Mouse (Mus musculus) cerebellum, postnatal 4 days (tissue): ENCODE data around the gene Uqcrh.
A peak's percentile ranks its signal among the peaks of the same experiment; 100 is the strongest.

ENCODE experiments used
- DNase-seq, 2 experiments: peaks; one replicate each; pipeline ENCODE4 v3.0.0; 2022; ENCODE audit warnings: low spot score in 2 of 2, mixed read lengths in 1 of 2

Uqcrh gene

DNA sequence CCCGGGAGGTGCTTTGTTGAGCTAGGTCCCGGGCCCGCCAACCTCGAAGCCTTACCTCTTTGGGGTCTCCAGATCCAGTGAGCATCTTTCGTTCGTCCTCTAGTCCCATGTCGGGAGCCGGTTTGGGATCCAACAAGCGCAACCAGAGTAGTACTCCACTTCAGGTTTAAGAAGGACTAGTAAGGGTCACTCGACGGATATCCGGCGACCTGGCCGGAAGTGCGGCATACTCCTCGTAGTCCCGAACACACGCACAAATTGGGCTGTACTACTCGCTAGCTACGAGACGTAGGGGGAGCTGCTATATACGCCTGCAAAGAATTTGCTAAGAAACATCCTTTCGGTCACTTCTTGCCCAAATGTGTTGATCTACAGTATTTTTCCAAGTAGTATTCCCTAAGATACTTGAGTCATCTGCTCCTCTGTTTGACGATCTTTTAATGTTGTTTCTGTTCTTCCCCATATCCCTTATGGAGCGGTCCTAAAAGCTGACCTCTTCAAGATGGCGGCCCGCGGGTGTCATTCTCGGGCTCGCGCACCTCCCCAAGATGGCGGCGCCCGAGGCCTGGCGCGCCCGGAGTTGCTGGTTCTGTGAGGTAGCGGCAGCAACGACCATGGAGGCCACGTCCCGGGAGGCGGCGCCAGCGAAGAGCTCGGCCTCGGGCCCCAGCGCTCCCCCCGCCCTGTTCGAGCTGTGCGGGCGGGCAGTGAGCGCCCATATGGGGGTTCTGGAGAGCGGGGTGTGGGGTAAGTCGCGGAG lies at the start of gene Uqcrh, which contains the start of gene Lrrc41:
Gene Uqcrh (minus strand): TSS at position 211 of the 760 bp plus-strand sequence.
Gene Lrrc41 (plus strand): TSS at position 409 of the 760 bp plus-strand sequence.
- DNase-seq: peak; percentile 91 to 95

DNA sequence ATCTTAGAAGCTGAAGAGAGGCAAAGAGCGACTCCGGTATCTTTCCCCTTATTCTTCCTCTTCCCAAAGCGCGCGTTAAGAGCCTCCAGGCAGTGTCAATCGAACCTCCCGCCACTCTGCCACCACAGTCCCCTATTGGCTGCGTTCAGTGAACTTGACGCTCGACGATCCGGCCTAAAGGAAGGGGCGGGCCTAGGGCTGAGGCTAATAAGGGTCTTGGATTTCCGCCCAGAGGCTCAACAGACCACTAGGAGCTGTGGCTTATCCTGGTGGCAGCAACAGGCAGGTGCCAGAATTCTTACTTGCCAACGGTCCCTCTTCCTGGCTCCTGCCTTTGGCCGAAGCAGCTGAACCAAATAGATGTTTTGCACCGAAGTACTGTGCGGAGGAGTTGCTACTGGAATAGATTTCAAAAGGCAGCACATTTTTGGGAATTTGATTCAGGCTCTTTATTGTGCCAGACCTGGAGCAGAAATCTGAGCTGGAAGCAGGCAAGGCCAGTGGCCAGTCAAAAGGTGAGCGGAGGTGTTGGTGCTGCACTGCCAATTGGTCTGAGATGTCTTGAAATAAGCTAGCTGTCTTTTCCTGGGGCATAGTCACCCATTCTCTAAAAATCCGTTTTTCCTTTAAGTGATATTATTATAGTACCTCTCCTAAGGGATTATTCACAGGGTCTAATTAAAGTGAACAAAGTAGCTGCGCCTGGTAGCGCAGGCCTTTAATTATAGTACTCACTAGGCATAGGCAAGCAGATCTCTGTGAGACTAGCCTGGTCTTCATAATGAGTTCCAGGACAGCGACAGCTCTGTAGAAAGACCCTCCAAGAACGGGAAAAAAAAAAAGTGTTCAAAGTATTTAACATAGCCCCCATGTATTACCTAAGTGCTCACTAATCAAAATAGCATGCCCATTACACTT lies 49.0 kb upstream of the Uqcrh start, which contains the start of the genes Rad54l and Pomgnt1:
Gene Rad54l (minus strand): TSS at position 89 of the 918 bp plus-strand sequence.
Gene Pomgnt1 (plus strand): TSS at position 239 of the 918 bp plus-strand sequence.
- peak; percentile 59 to 79 for DNase-seq

DNA sequence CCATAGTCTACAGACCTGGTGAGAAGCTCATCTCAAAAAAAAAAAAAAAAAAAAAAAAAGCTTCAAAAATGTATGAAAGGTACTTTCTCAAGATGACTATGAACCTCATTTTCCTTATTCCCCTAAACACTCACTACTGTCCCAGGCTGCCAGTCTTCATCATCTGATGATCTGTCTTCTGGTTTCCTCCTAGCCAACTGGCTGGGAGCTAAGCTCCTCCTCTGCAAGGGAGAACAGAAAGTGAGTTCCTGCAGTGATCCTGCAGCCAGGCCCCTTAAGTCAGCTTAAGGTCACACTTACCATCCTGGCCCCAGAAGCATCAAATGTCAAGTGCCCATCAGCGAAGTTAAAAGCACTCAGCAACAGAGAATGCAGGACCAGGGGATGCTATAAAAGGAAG lies 47.9 kb upstream of the Uqcrh start:
- DNase-seq: no peak

DNA sequence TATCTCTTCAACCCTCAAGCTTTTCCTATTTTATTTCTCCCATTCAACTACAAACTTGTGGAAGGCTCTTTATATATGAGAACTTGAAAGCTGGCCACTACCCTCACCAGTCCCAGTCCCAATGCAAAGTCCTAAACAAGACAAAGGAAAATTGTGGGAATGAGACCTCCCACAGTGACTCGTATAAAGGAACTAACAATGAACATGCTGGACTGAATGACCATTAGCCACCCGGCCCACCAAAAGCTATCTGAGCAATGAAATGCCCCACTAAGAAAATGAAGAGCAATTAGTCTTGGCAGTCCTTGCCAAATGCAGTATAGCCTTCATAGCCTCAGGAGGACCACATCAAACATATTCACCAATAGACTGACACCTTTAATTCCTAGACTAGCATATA lies 36.6 kb upstream of the Uqcrh start:
- no peak for DNase-seq

DNA sequence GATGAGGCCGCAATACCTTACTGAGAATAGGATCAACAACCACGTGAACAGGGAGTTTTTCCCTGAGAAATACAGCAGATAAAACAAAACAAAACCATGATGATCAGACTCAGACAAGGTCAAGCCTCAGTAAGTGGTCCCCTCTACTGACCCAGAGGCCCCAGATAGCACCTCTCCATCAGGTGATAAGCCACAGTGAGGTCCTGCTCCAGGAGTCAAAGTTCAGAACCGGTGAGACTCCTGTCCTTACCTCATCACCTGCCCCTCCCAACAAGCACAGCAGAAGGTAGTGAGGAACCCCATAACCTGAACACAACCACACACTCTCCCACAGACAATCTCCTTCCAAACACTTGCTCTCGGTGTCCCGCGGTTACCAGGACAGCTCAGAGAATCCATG lies 35.8 kb upstream of the Uqcrh start:
- no peak for DNase-seq

DNA sequence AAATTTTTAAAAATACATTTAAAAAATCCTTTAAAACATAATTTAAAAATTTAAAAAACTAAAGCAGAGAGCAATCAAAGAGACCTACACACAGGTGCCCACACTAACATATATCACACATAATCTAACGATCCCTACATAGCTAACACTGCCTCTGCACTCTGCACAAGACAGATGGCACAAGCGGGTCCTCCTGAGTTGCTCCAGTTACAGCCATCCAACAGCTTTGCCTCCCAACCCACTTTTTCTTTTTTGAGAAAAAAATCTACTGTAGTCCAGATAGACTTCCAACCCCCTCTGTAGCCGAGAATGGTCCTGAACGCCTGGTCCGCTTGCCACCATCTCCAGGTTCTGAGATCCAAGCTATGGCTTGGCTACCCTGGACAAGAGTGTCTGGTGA lies 30.4 kb upstream of the Uqcrh start:
- DNase-seq: no peak

DNA sequence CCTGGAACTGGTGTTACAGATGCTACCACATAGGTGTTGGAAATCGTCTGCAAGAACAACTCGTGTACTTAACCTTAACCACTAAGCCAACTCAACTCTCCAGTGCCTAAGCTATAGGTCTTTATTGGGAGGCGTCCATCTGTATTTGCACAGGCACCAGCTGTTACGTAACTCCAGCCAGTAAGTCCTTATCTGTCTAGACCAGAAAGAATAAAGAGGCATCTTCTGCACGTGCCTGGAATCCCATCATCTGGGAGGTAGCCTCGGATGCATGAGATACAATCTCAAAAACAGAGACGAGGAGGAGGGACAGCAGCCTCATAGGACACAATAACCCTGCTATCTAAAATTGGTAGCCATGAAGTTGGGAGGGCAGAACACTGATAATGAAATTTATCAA lies 26.1 kb upstream of the Uqcrh start:
- no peak for DNase-seq

DNA sequence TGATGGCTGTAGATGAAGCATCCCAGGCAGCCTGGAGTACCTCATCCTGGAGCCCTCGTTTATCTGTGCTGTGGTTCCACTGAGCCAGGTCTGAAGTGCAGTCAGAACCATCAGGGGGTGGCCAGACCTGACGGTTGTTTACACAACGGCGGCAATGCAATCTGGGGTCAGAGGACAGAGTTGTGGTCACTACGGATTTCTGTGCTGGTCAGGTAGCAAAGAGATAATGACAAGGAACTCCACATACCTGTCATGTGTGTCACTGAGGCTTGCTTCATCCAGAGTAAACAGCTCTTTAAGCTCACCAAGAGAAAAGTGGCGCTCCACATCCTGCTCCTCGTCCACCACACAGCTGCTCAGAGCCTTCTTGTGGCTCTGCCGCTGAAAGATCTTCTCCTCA lies 22.3 kb upstream of the Uqcrh start:
- no peak for DNase-seq

DNA sequence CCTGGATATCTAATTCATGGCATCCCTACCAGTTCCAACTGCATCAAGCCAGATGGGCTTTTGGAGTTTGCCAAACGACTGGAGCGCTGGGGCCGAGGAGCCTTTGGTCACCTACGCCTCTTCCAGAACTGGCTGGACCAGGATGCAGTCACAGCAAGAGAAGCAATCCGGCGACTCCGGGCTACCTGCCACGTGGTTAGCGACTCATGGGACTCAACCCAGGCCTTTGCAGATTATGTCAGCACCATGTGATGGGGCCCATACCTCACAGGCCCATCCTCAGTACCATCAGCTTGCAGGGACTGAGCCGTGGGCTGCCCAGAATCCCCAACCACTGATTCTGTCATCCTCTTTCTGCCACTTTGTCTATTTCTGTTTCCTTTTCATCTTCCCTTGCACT lies 21.4 kb upstream of the Uqcrh start:
- DNase-seq: no peak

DNA sequence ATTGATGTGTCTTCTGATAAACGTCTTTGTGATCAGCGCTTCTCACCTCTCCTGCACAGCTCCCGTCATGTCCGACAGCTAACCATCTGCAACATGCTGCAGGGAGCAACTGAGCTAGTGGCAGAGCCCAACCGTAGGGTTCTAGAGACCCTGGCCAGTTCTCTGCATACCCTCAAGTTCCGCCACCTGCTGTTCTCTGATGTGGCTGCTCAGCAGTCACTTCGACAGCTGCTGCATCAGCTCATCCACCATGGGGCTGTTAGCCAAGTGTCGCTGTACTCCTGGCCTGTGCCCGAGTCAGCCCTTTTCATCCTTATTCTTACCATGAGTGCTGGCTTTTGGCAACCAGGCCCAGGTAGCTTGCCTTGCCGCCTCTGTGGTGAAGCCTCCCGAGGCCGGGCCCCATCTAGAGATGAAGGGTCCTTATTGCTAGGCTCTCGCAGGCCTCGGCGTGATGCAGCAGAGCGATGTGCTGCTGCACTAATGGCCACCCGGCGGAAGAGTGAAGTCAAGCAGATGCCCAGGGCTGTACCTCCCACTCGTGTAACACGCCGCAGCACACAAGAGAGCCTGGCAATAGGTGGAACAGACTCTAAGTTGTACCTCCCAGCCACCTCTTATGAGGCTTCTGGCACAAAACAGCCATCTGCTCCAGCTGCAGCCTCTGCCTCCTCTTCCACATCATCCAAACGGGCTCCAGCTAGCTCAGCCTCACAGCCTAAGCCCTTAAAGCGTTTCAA lies 13.8 kb upstream of the Uqcrh start:
- DNase-seq: peak in 1 of 2 experiments; percentile 32

DNA sequence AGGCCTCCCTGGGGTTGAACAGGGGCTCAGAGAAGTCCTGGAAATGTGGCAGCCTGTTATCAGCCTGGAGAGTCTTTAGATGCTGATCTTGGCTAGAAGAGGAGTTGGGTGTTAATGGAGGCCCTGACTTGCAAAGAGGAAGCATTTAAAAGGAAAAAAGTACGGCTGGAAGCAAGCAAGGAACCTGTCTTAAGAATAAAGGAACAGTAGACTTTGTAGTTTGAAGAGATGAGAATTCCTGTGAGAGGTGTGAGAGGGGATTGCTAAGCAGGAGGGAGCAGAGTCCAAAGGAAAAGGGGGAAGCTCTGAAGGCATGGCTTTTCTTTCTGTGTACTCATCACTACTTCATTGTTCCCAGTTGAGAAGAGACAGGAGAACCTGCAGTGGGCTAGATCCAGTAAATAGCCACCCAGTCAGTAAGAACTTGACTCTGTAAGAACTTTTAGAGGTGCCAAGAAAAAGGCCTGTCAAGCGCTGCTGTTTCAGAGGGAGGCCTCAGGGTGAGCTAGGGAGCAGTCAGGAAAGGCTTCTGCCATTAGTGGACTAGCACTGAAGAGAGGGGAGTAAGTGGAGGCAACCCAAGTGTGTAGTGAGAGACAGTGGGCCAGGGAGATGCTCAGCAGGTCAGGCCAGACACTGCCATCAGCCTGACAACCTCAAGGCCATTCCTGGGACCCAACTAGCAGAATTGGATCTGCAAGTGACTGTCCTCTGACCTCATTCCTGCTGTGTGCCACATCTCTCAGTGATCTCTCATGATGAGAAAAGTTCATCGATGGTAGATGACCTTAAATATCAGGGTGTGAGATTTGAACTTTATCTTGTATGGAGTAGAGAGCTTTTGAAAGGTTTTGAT lies 2.6 kb upstream of the Uqcrh start:
- no peak for DNase-seq

DNA sequence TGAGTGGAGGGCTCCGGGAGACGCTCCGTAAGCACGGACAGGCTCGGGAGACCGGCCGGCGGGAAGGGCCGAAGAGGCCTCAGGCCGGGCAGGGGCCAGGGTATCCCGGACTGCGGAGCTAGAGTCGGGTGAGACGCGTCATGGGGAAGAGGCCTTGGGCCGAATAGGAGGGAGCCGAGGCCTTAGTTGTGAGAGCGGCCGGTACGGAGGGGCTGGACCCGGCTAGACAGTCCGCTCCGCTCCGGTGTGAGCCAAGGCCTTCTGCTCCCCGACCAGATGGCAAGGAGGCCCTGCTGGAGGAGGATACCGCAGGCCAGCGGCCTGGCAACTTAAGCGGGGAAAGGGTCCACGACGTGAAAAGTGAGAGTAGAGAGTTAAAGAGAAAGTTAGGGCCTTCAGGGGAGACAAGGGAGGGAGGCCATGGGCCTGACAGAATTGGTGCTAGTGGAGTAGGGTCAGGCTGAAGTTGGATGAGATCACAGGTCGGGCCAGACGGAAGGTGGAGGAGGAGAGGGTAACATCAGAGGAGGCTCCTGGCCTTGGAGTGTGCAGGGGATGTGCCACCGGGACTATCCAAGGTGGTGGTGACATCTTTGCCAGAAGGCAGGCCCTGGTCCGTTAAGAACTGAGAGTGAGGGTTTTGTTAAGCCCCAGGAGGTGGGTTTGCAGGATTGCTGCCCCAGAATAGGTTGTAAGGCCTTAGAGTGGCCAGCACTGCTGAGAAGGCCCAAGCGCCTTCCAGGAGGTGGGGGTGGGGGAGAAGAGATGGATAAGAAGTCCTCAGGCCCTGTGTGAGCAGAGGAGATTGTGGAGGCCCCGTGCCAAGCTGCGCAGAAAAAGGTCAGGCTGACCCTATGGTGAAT lies 1.7 kb upstream of the Uqcrh start:
- peak in 1 of 2 experiments; percentile 43 for DNase-seq

DNA sequence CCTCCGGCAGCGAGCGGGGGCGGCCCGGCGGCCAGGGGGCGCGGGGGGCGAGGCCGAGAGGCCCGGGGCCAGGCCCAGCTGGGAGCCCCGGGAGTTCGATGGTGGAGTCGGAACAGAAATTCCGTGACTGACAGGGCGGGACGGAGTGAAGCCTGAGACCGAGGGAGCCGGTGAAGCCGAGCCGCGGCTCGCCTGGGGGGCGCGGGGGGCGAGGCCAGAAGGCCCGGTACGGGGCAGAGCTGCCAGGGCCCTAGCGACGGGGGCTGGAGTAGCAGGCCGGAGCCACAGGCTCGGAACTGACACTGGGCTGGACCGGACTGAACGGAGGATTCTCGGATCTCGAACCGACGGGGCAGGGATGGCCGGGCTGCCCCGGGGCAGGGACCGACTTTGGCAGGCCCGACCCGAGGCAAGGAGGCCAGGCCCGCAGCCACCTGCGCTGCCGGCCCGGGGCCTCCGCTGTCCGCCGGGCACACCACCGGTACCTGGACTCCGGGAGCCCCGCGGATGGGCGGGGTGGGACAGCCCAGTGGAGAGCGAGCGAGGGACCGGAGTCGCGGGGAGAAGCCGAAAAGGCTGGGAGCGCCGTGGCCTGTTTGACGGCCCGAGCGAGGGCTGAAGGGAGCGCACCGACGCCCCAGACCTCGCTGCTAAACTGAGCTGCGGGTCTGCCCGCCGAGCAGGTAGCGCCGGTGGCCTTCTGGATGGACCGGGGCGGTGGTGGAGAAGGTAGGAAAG lies 929 bp upstream of the Uqcrh start:
- DNase-seq: peak; percentile 45 to 78

DNA sequence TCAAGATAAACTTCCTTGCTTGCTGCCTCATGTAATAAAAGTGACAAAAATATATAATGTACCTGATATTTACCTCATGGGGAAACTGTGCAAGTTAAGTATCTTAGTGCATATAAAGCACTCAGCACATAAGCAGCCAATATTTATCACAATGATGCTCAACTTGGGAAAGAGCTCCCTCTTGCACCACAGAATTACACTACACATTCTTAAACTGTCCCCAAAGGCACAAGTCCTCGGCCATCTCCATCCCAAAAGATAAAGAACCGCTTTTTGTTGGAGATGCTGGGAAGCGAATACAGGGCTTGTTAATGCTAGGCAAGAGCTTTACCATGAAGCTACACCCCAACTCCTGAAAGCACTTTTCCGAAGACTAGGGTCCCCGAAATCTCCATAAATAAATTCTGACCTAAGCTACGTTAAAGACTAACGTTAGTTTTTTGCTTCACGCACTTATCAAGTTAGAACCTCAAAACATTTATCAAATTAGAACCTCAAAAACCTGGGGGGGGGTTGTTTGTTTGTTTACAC lies 661 bp downstream of the Uqcrh start:
- no peak for DNase-seq

DNA sequence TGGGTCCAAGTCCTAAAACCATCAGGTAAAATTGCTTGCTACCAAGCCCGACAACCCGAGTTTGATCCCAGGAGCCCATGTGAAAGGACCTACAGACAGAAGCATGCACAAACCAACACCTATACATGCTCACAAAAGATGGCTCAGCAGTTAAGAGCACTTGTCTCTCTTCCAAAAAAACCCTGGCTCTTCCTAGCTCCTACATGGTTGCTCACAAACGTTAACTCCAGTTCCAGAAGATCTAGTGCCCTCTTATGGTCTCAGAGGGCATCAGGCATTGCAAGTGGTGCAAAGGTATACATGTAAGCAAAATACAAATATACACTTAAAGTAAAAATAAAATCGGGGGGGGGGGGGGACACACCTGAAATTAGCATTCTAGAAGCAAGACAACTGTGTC lies 1.7 kb downstream of the Uqcrh start:
- DNase-seq: no peak

DNA sequence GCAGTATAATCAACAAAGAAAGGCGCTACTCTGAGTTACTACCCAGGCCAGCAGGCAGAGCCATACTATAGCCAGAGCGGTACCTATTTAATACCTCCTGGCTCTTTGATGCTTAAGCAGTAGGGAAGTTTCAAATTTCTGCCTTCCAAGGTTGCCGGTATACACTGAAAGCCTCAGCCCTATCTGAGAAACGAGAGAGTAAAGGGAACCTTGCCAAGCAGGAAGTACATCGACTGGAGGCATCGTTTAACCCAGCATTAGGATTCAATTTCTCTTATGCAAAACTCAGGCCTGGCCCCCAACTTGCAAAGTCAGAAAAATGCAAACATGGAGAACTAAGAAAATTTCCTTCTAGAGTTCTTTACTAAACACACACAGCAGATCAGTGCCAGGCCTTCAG lies 4.8 kb downstream of the Uqcrh start:
- no peak for DNase-seq

DNA sequence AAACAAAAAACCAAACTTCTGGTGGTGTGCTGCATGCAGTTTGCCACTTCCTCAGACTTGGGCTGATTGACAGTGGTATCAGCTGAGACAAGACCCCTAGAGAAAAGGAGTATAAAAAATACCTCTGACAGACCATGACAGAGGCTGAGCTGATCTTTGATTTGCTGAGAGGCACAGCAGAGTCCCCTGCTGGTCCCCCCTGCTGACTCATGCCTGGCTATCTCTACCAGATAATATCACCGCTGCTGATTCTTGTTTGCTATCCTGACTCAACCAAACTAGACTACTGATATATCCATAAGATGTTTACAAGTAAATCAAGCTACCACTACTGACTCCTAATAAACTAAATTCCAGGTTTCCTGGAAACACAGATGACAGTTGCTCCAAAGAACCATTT lies 11.0 kb downstream of the Uqcrh start:
- no peak for DNase-seq

DNA sequence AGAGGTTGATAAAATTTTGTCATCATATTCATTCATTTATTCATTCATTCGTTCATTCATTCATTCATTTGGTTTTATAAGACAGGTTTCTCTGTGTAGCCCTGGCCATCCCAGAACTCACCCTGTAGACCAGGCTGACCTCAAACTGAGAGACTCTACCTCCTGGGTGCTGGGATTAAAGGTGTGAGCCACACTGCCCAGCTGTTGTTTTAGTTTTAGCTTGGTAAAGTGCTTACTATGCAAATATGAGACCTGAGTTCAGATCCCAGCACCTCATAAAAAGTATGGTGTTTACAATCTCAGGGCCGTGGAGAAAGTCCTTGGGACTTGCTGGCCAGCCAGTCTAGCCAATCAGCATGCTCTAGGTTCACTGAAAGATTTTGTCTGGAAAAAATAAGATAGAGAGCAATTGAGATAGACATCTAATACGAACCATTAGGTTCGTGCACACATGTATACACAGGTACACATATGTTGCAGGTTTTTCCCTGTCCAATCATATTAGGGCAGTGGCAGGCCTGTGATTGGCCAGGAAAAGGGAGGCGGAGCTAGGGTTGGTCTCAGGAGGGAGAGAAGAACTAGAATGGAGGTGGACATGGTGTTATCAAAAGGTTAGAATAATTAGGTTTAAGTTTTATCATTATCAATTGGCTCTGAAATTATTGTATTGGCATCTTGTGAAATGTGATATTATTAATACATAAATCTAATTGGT lies 15.7 kb downstream of the Uqcrh start:
- no peak for DNase-seq
